Mouse (Mus musculus) CH12.LX (cell line): ENCODE measurements around the gene Npm1. TPM values are rescaled to one million over a fixed set of nuclear protein-coding genes. Genes with fewer than 3 reads are reported as not detected.

Source experiments
- DNase-seq: peaks from one replicate; pipeline ENCODE4 v3.0.0-alpha.2; 2013; ENCODE audit errors: extremely low read depth
- H3K27ac ChIP-seq: 2 replicates; pipeline ENCODE4 v1.5.1; 2012; ENCODE audit warnings: low read depth, mild to moderate bottlenecking, control low read depth, moderate library complexity; ENCODE audit not compliant: insufficient read depth
- H3K27me3 ChIP-seq: replicated peaks from 2 replicates; pipeline ENCODE3; 2012; ENCODE audit warnings: inconsistent platforms
- H3K36me3 ChIP-seq, 2 experiments: replicated peaks in 1 of 2; 2 replicates each; pipeline versions ENCODE3 to v1.6.1; 2012; ENCODE audit warnings: inconsistent platforms in 1 of 2, low read length in 1 of 2, mild to moderate bottlenecking in 1 of 2, mixed read lengths in 1 of 2, moderate library complexity in 1 of 2; ENCODE audit not compliant: control insufficient read depth in 1 of 2, insufficient read depth in 1 of 2
- H3K4me1 ChIP-seq, 2 experiments: 2 replicates each; pipeline ENCODE4 v1.6.1; 2012; ENCODE audit warnings: inconsistent platforms in 1 of 2, moderate library complexity in 1 of 2; ENCODE audit not compliant: insufficient read depth in 2 of 2, control insufficient read depth in 1 of 2
- H3K4me2 ChIP-seq: 2 replicates; pipeline ENCODE4 v1.6.1; 2012; ENCODE audit warnings: low read depth, mild to moderate bottlenecking, control low read depth; ENCODE audit not compliant: poor library complexity, insufficient read depth, severe bottlenecking
- H3K4me3 ChIP-seq, 3 experiments: fragments of 150-350 bp in 1 of 3; sonication (generic) in 1 of 3; replicated peaks in 1 of 3; 2 replicates each; pipeline versions ENCODE3 to v1.5.1; 2011 to 2012; ENCODE audit warnings: low read depth in 2 of 3, low read length in 2 of 3, mild to moderate bottlenecking in 2 of 3, moderate library complexity in 2 of 3, control low read depth in 1 of 3, improper control_type of control experiment in 1 of 3, inconsistent platforms in 1 of 3, mixed read lengths in 1 of 3; ENCODE audit not compliant: poor library complexity in 1 of 3
- H3K79me2 ChIP-seq: replicated peaks from 2 replicates; pipeline ENCODE4 v1.6.1; 2012; ENCODE audit warnings: mild to moderate bottlenecking, moderate library complexity; ENCODE audit not compliant: control insufficient read depth, poor library complexity, insufficient read depth, severe bottlenecking; ENCODE audit errors: extremely low read depth
- H3K9ac ChIP-seq: 2 replicates; pipeline ENCODE4 v1.6.1; 2012; ENCODE audit warnings: low read depth, mild to moderate bottlenecking, control low read depth, moderate library complexity; ENCODE audit not compliant: insufficient read depth
- H3K9me3 ChIP-seq: replicated peaks from 2 replicates; pipeline ENCODE3; 2012; ENCODE audit warnings: low read length, inconsistent platforms, mixed read lengths
- CHD2 ChIP-seq: IDR thresholded peaks from 2 replicates; pipeline ENCODE4 v1.6.1; 2011; ENCODE audit warnings: low read length, improper control_type of control experiment
- CTCF ChIP-seq, 2 experiments: IDR thresholded peaks in 1 of 2; conservative IDR thresholded peaks in 1 of 2; 2 replicates each; pipeline ENCODE4 v1.5.1; 2011 to 2012; ENCODE audit warnings: low read depth in 2 of 2, low read length in 2 of 2, improper control_type of control experiment in 1 of 2, inconsistent platforms in 1 of 2, mild to moderate bottlenecking in 1 of 2, moderate library complexity in 1 of 2
- IRF4 ChIP-seq: IDR thresholded peaks from 2 replicates; pipeline ENCODE4 v1.6.1; 2014; ENCODE audit warnings: low read depth, mild to moderate bottlenecking, inconsistent platforms, low read length, improper control_type of control experiment
- KAT2A ChIP-seq: IDR thresholded peaks from 2 replicates; pipeline ENCODE4 v1.6.1; 2012; ENCODE audit warnings: low read length, improper control_type of control experiment, inconsistent platforms; ENCODE audit not compliant: insufficient replicate concordance
- MAX ChIP-seq: IDR thresholded peaks from 2 replicates; pipeline ENCODE4 v1.6.1; 2011; ENCODE audit warnings: low read length, improper control_type of control experiment
- MXI1 ChIP-seq: IDR thresholded peaks from 2 replicates; pipeline ENCODE4 v1.6.1; 2011; ENCODE audit warnings: mild to moderate bottlenecking, low read depth, low read length, improper control_type of control experiment
- MYC ChIP-seq: IDR thresholded peaks from 2 replicates; pipeline ENCODE4 v1.6.1; 2011; ENCODE audit warnings: low read depth, mild to moderate bottlenecking, improper control_type of control experiment, low read length
- NRF1 ChIP-seq: IDR thresholded peaks from 2 replicates; pipeline ENCODE4 v1.6.1; 2014; ENCODE audit warnings: low read depth, mild to moderate bottlenecking, inconsistent platforms, low read length, improper control_type of control experiment, moderate library complexity
- POLR2A ChIP-seq: IDR thresholded peaks from 2 replicates; pipeline ENCODE4 v1.6.1; 2011; ENCODE audit warnings: low read depth, mild to moderate bottlenecking, improper control_type of control experiment, low read length
- RAD21 ChIP-seq: IDR thresholded peaks from 2 replicates; pipeline ENCODE4 v1.6.1; 2011; ENCODE audit warnings: low read depth, mild to moderate bottlenecking, low read length, improper control_type of control experiment, moderate library complexity
- SMC3 ChIP-seq: IDR thresholded peaks from 2 replicates; pipeline ENCODE4 v1.6.1; 2011; ENCODE audit warnings: low read depth, low read length, improper control_type of control experiment
- TCF12 ChIP-seq: IDR thresholded peaks from 2 replicates; pipeline ENCODE4 v1.6.1; 2014; ENCODE audit warnings: low read depth, mild to moderate bottlenecking, inconsistent platforms, low read length, improper control_type of control experiment
- ZC3H11A ChIP-seq: IDR thresholded peaks from 2 replicates; pipeline ENCODE4 v1.6.1; 2012; ENCODE audit warnings: low read depth, mild to moderate bottlenecking, inconsistent platforms, low read length, improper control_type of control experiment
- ZMIZ1 ChIP-seq: IDR thresholded peaks from 2 replicates; pipeline ENCODE4 v1.6.1; 2012; ENCODE audit warnings: low read depth, mild to moderate bottlenecking, inconsistent platforms, low read length, improper control_type of control experiment
- ZNF384 ChIP-seq: IDR thresholded peaks from 2 replicates; pipeline ENCODE4 v1.6.1; 2012; ENCODE audit warnings: low read depth, low read length, improper control_type of control experiment, inconsistent platforms
- dilution Hi-C: fragments of 300-500 bp; cut with MboI; formaldehyde crosslinking; loops from 2 replicates; pipeline ENCODE4 v1.14.3; 2020; ENCODE audit warnings: low sequenced_read_pairs; ENCODE audit not compliant: extremely low pct_unique_long_range_greater_than_20kb, extremely low pct_ligation_motif_present
- in situ Hi-C: fragments of 300-500 bp; cut with MboI; formaldehyde crosslinking; loops from 3 replicates; pipeline ENCODE4 v1.14.3; 2019; ENCODE audit warnings: low sequenced_read_pairs, low pct_ligation_motif_present, low pct_unique_long_range_greater_than_20kb, mixed read lengths
- polyA plus RNA-seq: library from polyadenylated mRNA; unstranded; fragments of >175 nt; gene quantifications from 2 replicates; pipeline ENCODE4 v1.2.1, GENCODE M21; 2012; ENCODE audit warnings: low read depth; ENCODE audit not compliant: insufficient read length
- total RNA-seq, 2 experiments: library from RNA; depleted of rRNA; stranded (reverse); fragments of 300-350 nt in 1 of 2; fragments of >200 nt in 1 of 2; gene quantifications; 2 replicates each; pipeline ENCODE4 v1.2.3; 2012 to 2014

The Npm1 gene
- total and polyA plus RNA-seq, 3 experiments = 3,603 to 8,076 (median 6,953) TPM

GRCm38 (mm10) chr11:33179802-33180201 lies 16.8 kb upstream of the Npm1 start:
- Histone ChIP-seq H3K9me3 (no peaks in the 10 kb centered on the region), H3K79me2 (no peaks in the 10 kb centered on the region)
- no peak for DNase-seq
- no peak for TF ChIP-seq CHD2
- TF ChIP-seq NRF1 = no peak
- TF ChIP-seq, all 38 proteins: peak for 0
- no peak overlapping the region for H3K4me2 ChIP-seq
- no peak overlapping the region for H3K4me3 ChIP-seq
- dilution Hi-C loops = no loop called here
- H3K36me3 ChIP-seq = no peaks in the 10 kb centered on the region
- H3K27ac ChIP-seq = no peak overlapping the region
- peaks cover 2 to 25% of the 10 kb centered on the region in 2 experiments for H3K4me1 ChIP-seq
- in situ Hi-C loops = loop anchor here (5.0 to 10.0 kb wide), 4 partner anchors 117 to 535 kb away; no protein-coding TSS in a partner anchor
- no peak overlapping the region for H3K9ac ChIP-seq
- H3K27me3 ChIP-seq = no peaks in the 10 kb centered on the region

- no peaks in the 10 kb centered on the region for H3K27me3 ChIP-seq
- no peaks in the 10 kb centered on the region for H3K9me3 ChIP-seq
- no peaks in the 10 kb centered on the region for H3K36me3 ChIP-seq
- no peak overlapping the region for H3K27ac ChIP-seq
- in situ Hi-C loops (loop anchor here (5.0 to 10.0 kb wide), 4 partner anchors 121 to 538 kb away; no protein-coding TSS in a partner anchor), dilution Hi-C loops (no loop called here)
- H3K4me3 ChIP-seq = no peak overlapping the region
- no peak overlapping the region for H3K4me2 ChIP-seq
- H3K79me2 ChIP-seq = no peaks in the 10 kb centered on the region
- H3K9ac ChIP-seq = no peak overlapping the region
- H3K4me1 ChIP-seq = peaks cover 2 to 8% of the 10 kb centered on the region in 2 experiments
- peak; percentile 61 for DNase-seq
- TF ChIP-seq MAX = peak; percentile 50; the same call in 1 of the 2 replicates
- no peak for TF ChIP-seq IRF4
- TF ChIP-seq MYC = 0 out of 2 replicates have a peak, but pooled peaks have one; percentile 49
- TF ChIP-seq RAD21 = peak; percentile 96
- TF ChIP-seq TCF12 = no peak
- TF ChIP-seq POLR2A = no peak
- no peak for TF ChIP-seq MXI1
- TF ChIP-seq SMC3 = peak; percentile 96
- peak; percentile 72 to 97 for TF ChIP-seq CTCF (conservative IDR thresholded peaks at IDR 0.05 in 1 of 2, IDR thresholded peaks at IDR 0.05 in 1 of 2; ENCODE audit: low read depth in 2 of 2, low read length in 2 of 2)
- TF ChIP-seq ZC3H11A = peak; percentile 71
- TF ChIP-seq ZMIZ1 = no peak
- TF ChIP-seq KAT2A = no peak
- no peak for TF ChIP-seq ZNF384
- TF ChIP-seq, all 38 proteins: peak for 6
Observed at GRCm38 (mm10) chr11:33176525-33177245, 13.7 kb upstream of the Npm1 start.
